Mouse (Mus musculus): Measurements from ENCODE around the gene Gm6176.
"Not testable (repeated sequence)": the region's sequence is repeated elsewhere in the genome, so short reads cannot be mapped to it uniquely, and the experiment has no call there.

The Gm6176 gene

GRCm38 (mm10) chr7:22056205-22056604 lies at the start of gene Gm6176:
Gene Gm6176, minus strand, starts transcription at chr7:22056305.
- not testable (repeated sequence) for DNase-seq

DNA sequence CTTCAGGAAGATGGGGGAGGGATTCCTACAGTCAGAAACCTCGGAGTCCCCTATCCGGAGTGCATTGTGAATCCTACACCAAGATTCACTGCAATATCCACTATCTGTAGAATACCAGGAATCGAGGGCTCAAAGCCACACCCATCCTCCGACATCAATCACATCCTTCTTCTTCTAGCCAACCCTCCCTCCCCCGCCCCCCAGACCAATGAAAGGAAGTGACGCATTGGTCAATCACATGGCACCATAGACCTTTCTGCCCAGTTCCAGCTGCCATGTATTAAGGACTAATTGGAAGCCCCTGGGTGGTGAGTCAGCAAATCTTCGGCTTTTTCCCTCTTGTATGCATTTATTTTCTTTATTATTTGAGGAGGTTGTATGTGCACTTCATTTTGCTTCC lies 12.7 kb upstream of the Gm6176 start, which contains the start of gene Vmn1r139:
Vmn1r139 (plus strand) TSS at position 301 of the 400 bp plus-strand sequence.
- not testable (repeated sequence) for DNase-seq

DNA sequence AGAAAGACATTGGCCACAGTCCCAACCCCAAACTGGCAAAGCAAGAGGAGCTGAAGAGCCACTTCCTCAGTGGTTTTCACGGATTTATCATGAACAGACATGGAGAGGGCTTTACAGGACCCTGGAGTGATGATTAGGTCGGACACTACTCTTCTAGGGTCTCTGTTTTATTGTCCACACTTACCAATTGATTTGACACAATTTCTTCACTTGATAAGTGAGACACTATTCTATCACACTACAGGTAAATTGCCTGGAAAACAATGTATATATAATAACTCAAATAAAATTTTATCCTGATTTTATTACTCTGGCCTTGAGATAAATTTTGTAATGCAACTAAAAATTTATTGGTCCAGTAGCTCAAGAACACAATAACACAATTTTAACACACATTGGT lies 27.3 kb downstream of the Gm6176 start, which contains the start of gene Vmn1r138:
Vmn1r138 (minus strand) TSS at position 101 of the 400 bp plus-strand sequence.
- DNase-seq, result not testable (repeated sequence)

Data from thymus, postnatal 25 days (tissue).